10 mouse cellular contexts compared by ENCODE assay signal in the genomic region with DNA sequence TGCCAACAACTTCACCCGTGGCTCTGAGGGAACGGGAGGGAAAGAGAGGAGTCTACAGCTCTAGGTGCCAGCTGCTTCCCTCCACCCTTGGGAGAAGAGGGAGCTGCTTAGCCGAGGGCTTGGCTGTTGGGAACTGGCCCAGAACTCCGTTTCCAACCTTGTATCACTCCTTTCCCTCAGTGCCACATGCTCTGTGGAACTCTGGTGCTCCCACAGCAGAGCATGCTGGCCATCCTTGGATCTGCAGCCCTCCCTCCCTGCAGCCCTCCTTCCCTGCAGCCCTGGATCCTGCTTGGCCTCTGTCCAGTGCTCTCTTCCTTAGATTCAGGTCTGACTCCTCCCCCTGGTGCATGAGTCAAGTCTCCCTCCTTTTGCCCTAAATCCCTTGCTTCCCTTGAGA.
DNase-seq lines count a peak whose midpoint lies in the region; ATAC-seq and TF ChIP-seq lines count a peak whose summit lies in the region.
"Had no signal": no experiment of that assay in that cellular context is flagged by ENCODE, and none has a peak within 500 bp of the region (broad histone marks: within the 10 kb centered on the region; RNA-seq: fewer than 3 reads in every experiment).

No protein-coding gene starts in this region.

- H3K9me3 ChIP-seq in hindbrain, embryonic 16.5 days (ENCODE audit: control insufficient read depth, low read length): no peaks in the 10 kb centered on the region
- H3K9me3 ChIP-seq in hindbrain, embryonic 11.5 days (ENCODE audit: control insufficient read depth, low read length): no peaks in the 10 kb centered on the region
- no peaks in the 10 kb centered on the region for H3K9me3 ChIP-seq in stomach, postnatal 0 days (ENCODE audit: control insufficient read depth, low read length)
- H3K9me3 ChIP-seq: embryonic facial prominence, embryonic 15.5 days had no signal

- no peaks in the 10 kb centered on the region for H3K27me3 ChIP-seq in hindbrain, embryonic 16.5 days (replicated peaks; ENCODE audit: control insufficient read depth, insufficient read depth, low read length)
- no peaks in the 10 kb centered on the region for H3K27me3 ChIP-seq in hindbrain, embryonic 11.5 days (ENCODE audit: control insufficient read depth, insufficient read depth, low read length)
- 0 out of 2 replicates have a peak, but pooled peaks cover 3% of the 10 kb centered on the region for H3K27me3 ChIP-seq in stomach, postnatal 0 days (ENCODE audit: control insufficient read depth, insufficient read depth, low read length)
- H3K27me3 ChIP-seq: embryonic facial prominence, embryonic 15.5 days had no signal

- peaks cover 8% of the 10 kb centered on the region; the same call in 1 of the 2 replicates for H3K4me1 ChIP-seq in hindbrain, embryonic 16.5 days (ENCODE audit: control insufficient read depth, insufficient read depth, low read depth, low read length)
- no peaks in the 10 kb centered on the region for H3K4me1 ChIP-seq in hindbrain, embryonic 11.5 days (replicated peaks; ENCODE audit: control insufficient read depth, insufficient read depth, low read length)
- H3K4me1 ChIP-seq in stomach, postnatal 0 days (replicated peaks; ENCODE audit: control insufficient read depth, insufficient read depth): no peaks in the 10 kb centered on the region
- H3K4me1 ChIP-seq: embryonic facial prominence, embryonic 15.5 days had no signal

- TF ChIP-seq EP300 in stomach, postnatal 0 days (optimal IDR thresholded peaks at IDR 0.05): no peak

- WGBS in hindbrain, embryonic 16.5 days: 48% methylated on average over 4 of the region's 4 CpGs
- WGBS in hindbrain, embryonic 11.5 days: 83% methylated on average over 4 of the region's 4 CpGs
- WGBS in stomach, postnatal 0 days: 49% methylated on average over 4 of the region's 4 CpGs

- H3K4me2 ChIP-seq in hindbrain, embryonic 16.5 days (ENCODE audit: low read length): no peak overlapping the region
- H3K4me2 ChIP-seq in hindbrain, embryonic 11.5 days (replicated peaks; ENCODE audit: low read depth, low read length): no peak overlapping the region
- no peak overlapping the region for H3K4me2 ChIP-seq in stomach, postnatal 0 days (replicated peaks; ENCODE audit: low read depth)
- H3K4me2 ChIP-seq: embryonic facial prominence, embryonic 15.5 days had no signal

- H3K27ac ChIP-seq in hindbrain, embryonic 16.5 days (ENCODE audit: low read depth, low read length): no peak overlapping the region
- no peak overlapping the region for H3K27ac ChIP-seq in hindbrain, embryonic 11.5 days (ENCODE audit: low read depth, low read length)
- H3K27ac ChIP-seq in stomach, postnatal 0 days (replicated peaks): no peak overlapping the region
- H3K27ac ChIP-seq: embryonic facial prominence, embryonic 15.5 days had no signal

- DNase-seq in hindbrain, embryonic 11.5 days (ENCODE audit: low spot score): no peak
- DNase-seq in ovary, postnatal 36 days (ENCODE audit: low spot score): peak; percentile 20
- DNase-seq in ovary, postnatal 10 days (ENCODE audit: low spot score): no peak
- DNase-seq in cerebellum, adult 11-12 months: peak; percentile 75
- no peak for DNase-seq in stomach, postnatal 0 days (ENCODE audit: low spot score)
- no peak for DNase-seq in frontal cortex, postnatal 10 days (ENCODE audit: low spot score in 2 of 2)
- DNase-seq: gastrocnemius, postnatal 10 days; retina, postnatal 1 day had no signal

- H3K9ac ChIP-seq in hindbrain, embryonic 16.5 days (ENCODE audit: low read depth, low read length): no peak overlapping the region
- no peak overlapping the region for H3K9ac ChIP-seq in hindbrain, embryonic 11.5 days (ENCODE audit: low read depth, low read length)
- no peak overlapping the region for H3K9ac ChIP-seq in stomach, postnatal 0 days (ENCODE audit: low read length)
- H3K9ac ChIP-seq: embryonic facial prominence, embryonic 15.5 days had no signal

- peak; percentile 46; the same call in 1 of the 2 replicates for ATAC-seq in hindbrain, embryonic 16.5 days
- no peak for ATAC-seq in hindbrain, embryonic 11.5 days (ENCODE audit: low FRiP score)
- ATAC-seq in stomach, postnatal 0 days (ENCODE audit: low FRiP score, low TSS enrichment): no peak

- H3K36me3 ChIP-seq in hindbrain, embryonic 16.5 days (ENCODE audit: control insufficient read depth, insufficient read depth, low read length): peaks cover 2% of the 10 kb centered on the region; the same call in 1 of the 2 replicates
- no peaks in the 10 kb centered on the region for H3K36me3 ChIP-seq in hindbrain, embryonic 11.5 days (ENCODE audit: control insufficient read depth, insufficient read depth, low read length)
- no peaks in the 10 kb centered on the region for H3K36me3 ChIP-seq in stomach, postnatal 0 days (ENCODE audit: control insufficient read depth, insufficient read depth, low read length)
- H3K36me3 ChIP-seq: embryonic facial prominence, embryonic 15.5 days had no signal

- TF ChIP-seq CTCF in stomach, postnatal 0 days (IDR thresholded peaks at IDR 0.05; ENCODE audit: low read depth): 0 out of 2 replicates have a peak, but pooled peaks have one; percentile 19

- no peak overlapping the region for H3K4me3 ChIP-seq in hindbrain, embryonic 16.5 days (ENCODE audit: low read length)
- H3K4me3 ChIP-seq in hindbrain, embryonic 11.5 days (ENCODE audit: low read depth, low read length): no peak overlapping the region
- no peak overlapping the region for H3K4me3 ChIP-seq in stomach, postnatal 0 days (ENCODE audit: low read depth, low read length)
- H3K4me3 ChIP-seq: embryonic facial prominence, embryonic 15.5 days had no signal

Comparison
In these comparisons a context has a peak if more than half of its experiments do, and no peak if none do; other contexts are left out.
1. DNase-seq: peak in ovary, postnatal 36 days (single experiment) and cerebellum, adult 11-12 months (single experiment); none in hindbrain, embryonic 11.5 days (single experiment), ovary, postnatal 10 days (single experiment), stomach, postnatal 0 days (single experiment) and frontal cortex, postnatal 10 days (0 of 2).